Mouse (Mus musculus) urinary bladder, postnatal 4 days (tissue): ENCODE measurements around the gene Romo1.

Experiments
- DNase-seq, 2 experiments: peaks; one replicate each; pipeline ENCODE4 v3.0.0; 2021 to 2022; ENCODE audit warnings: low spot score in 2 of 2

Romo1 gene

GRCm38 (mm10) chr2:156179796-156180093, 35.9 kb downstream of the Romo1 start:
- no peak for DNase-seq

GRCm38 (mm10) chr2:156180094-156180821, 36.4 kb downstream of the Romo1 start, which contains the start of gene Rbm39:
Gene Rbm39, minus strand, starts transcription at chr2:156180238.
- peak; percentile 100 for DNase-seq

- no peak for DNase-seq
These were observed 37.2 kb downstream of the Romo1 start for GRCm38 (mm10) chr2:156180824-156181590.

GRCm38 (mm10) chr2:156181592-156181991, 37.8 kb downstream of the Romo1 start:
- DNase-seq = no peak

- DNase-seq = peak in 1 of 2 experiments; percentile 44
These were observed 45.4 kb downstream of the Romo1 start for GRCm38 (mm10) chr2:156189241-156189640.

- peak in 1 of 2 experiments; percentile 52 for DNase-seq
These were observed 46.4 kb downstream of the Romo1 start for GRCm38 (mm10) chr2:156190004-156190896.

GRCm38 (mm10) chr2:156191540-156191939, 47.7 kb downstream of the Romo1 start:
- no peak for DNase-seq

- DNase-seq = no peak
These were observed 48.2 kb downstream of the Romo1 start for GRCm38 (mm10) chr2:156192068-156192467.

- DNase-seq = peak in 1 of 2 experiments; percentile 42
These were observed 49.4 kb downstream of the Romo1 start for GRCm38 (mm10) chr2:156193066-156193862.

GRCm38 (mm10) chr2:156194571-156194970, 50.7 kb downstream of the Romo1 start:
- peak in 1 of 2 experiments; percentile 22 for DNase-seq
